Mouse (Mus musculus) heart, adult 2 months (tissue): ENCODE measurements around the gene Kmt5a.

Source experiments
- CTCF ChIP-seq: fragments of 200-600 bp; IDR thresholded peaks from 2 replicates; pipeline ENCODE4 v1.8.1; 2022; ENCODE audit warnings: antibody characterized with exemption, mild to moderate bottlenecking, moderate library complexity
- EP300 ChIP-seq: fragments of 200-500 bp; IDR thresholded peaks from 2 replicates; pipeline ENCODE4 v1.6.1; 2011; ENCODE audit warnings: low read depth, low read length, control low read depth; ENCODE audit not compliant: insufficient read depth
- POLR2A ChIP-seq: fragments of 200-500 bp; IDR thresholded peaks from 2 replicates; pipeline ENCODE4 v1.6.1; 2011; ENCODE audit warnings: mild to moderate bottlenecking, low read depth, low read length, control low read depth; ENCODE audit not compliant: insufficient read depth

DNA sequence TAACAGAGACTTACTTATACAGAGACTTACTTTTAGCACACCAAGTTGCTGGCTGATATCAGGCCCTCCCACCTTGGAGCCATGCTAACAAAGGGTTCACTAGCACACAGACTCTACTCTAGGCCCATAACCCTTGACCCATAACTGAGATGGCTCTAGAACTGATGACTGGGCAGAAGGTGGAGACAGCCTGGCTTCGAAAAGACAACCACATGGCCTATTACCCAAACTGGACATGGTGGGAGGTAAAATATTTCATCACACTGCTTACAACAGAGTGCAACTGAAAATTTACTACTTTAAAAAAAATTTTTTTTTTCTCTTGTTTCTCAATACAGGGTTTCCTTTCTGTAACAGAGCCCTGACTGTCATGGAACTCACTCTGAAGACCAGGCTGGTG lies 28.0 kb downstream of the Kmt5a start:
- TF ChIP-seq CTCF (no peak), EP300 (no peak), POLR2A (no peak)
